Mouse (Mus musculus) midbrain, embryonic 15.5 days (tissue): ENCODE measurements around the gene Ybx3. TPM values are rescaled to one million over a fixed set of nuclear protein-coding genes. Genes with fewer than 3 reads are reported as not detected.

ENCODE experiments used
- ATAC-seq: fragments of 200-750 bp; cut with Nextera tagmentation; replicated peaks from 2 replicates; pipeline ENCODE4 v1.8.0; 2017; ENCODE audit warnings: moderate TSS enrichment
- H3K27ac ChIP-seq: fragments of 300-500 bp; sonication (generic); 2 replicates; pipeline ENCODE4 v1.5.1; 2015; ENCODE audit warnings: mild to moderate bottlenecking, inconsistent platforms
- H3K27me3 ChIP-seq: fragments of 300-500 bp; sonication (generic); replicated peaks from 2 replicates; pipeline ENCODE4 v1.6.1; 2015; ENCODE audit warnings: inconsistent platforms
- H3K36me3 ChIP-seq: fragments of 300-500 bp; sonication (generic); replicated peaks from 2 replicates; pipeline ENCODE4 v1.6.1; 2015; ENCODE audit warnings: inconsistent platforms
- H3K4me1 ChIP-seq: fragments of 300-500 bp; sonication (generic); 2 replicates; pipeline ENCODE4 v1.6.1; 2015; ENCODE audit warnings: inconsistent platforms
- H3K4me2 ChIP-seq: fragments of 300-500 bp; sonication (generic); 2 replicates; pipeline ENCODE4 v1.6.1; 2015; ENCODE audit warnings: inconsistent platforms, mild to moderate bottlenecking, moderate library complexity
- H3K4me3 ChIP-seq: fragments of 300-500 bp; sonication (generic); 2 replicates; pipeline ENCODE4 v1.5.1; 2015; ENCODE audit warnings: mild to moderate bottlenecking, inconsistent platforms
- H3K9ac ChIP-seq: fragments of 300-500 bp; sonication (generic); 2 replicates; pipeline ENCODE4 v1.6.1; 2015; ENCODE audit warnings: mild to moderate bottlenecking, inconsistent platforms
- H3K9me3 ChIP-seq: fragments of 300-500 bp; sonication (generic); 2 replicates; pipeline ENCODE4 v1.6.1; 2016; ENCODE audit warnings: inconsistent platforms
- WGBS: fragments of 180-500 bp; shearing (Covaris S2); methylation state at CpG from one replicate; pipeline ENCODE4 v1.1.7; 2015; ENCODE audit warnings: mixed read lengths; 5-methylcytosine and 5-hydroxymethylcytosine counted together
- polyA plus RNA-seq: library from polyadenylated mRNA; unstranded; fragments of >200 nt; fragmentation: Nextera tagmentation; extraction: Ambion mirVana; gene quantifications from 2 replicates; pipeline ENCODE4 v1.2.1, GENCODE M21; 2015

Gene Ybx3
- polyA plus RNA-seq, 1 experiment from 2014 or later: 27.1 TPM

GRCm38 (mm10) chr6:131403036-131403435, 14.8 kb upstream of the Ybx3 start:
- 67% methylated on average over 2 of the region's 2 CpGs for WGBS
- no peak overlapping the region for H3K4me3 ChIP-seq

GRCm38 (mm10) chr6:131402606-131403005, 14.3 kb upstream of the Ybx3 start:
- Histone ChIP-seq H3K9ac (no peak overlapping the region), H3K27me3 (no peaks in the 10 kb centered on the region), H3K36me3 (no peaks in the 10 kb centered on the region), H3K4me2 (no peak overlapping the region), H3K27ac (no peak overlapping the region), H3K4me1 (no peaks in the 10 kb centered on the region), H3K4me3 (no peak overlapping the region), H3K9me3 (no peaks in the 10 kb centered on the region)
- ATAC-seq: no peak

More at GRCm38 (mm10) chr6:131403036-131403435, 14.8 kb upstream of the Ybx3 start:
- Histone ChIP-seq H3K27ac (no peak overlapping the region), H3K9me3 (no peaks in the 10 kb centered on the region), H3K4me2 (no peak overlapping the region), H3K9ac (no peak overlapping the region), H3K4me1 (no peaks in the 10 kb centered on the region), H3K36me3 (no peaks in the 10 kb centered on the region), H3K27me3 (no peaks in the 10 kb centered on the region)
- ATAC-seq: no peak

- H3K9me3 ChIP-seq: no peaks in the 10 kb centered on the region
- H3K27me3 ChIP-seq: no peaks in the 10 kb centered on the region
- no peaks in the 10 kb centered on the region for H3K4me1 ChIP-seq
- no peak overlapping the region for H3K9ac ChIP-seq
- no peak for ATAC-seq
- 91% methylated on average over 2 of the region's 2 CpGs for whole genome bisulfite sequencing
- H3K36me3 ChIP-seq: no peaks in the 10 kb centered on the region
- no peak overlapping the region for H3K27ac ChIP-seq
- no peak overlapping the region for H3K4me2 ChIP-seq
- H3K4me3 ChIP-seq: no peak overlapping the region
Observed at GRCm38 (mm10) chr6:131401259-131401658, 13.0 kb upstream of the Ybx3 start.

GRCm38 (mm10) chr6:131396650-131397049, 8.4 kb upstream of the Ybx3 start:
- no peak for ATAC-seq
- H3K27me3 ChIP-seq: no peaks in the 10 kb centered on the region
- H3K27ac ChIP-seq: no peak overlapping the region
- no peaks in the 10 kb centered on the region for H3K9me3 ChIP-seq
- no peak overlapping the region for H3K4me2 ChIP-seq
- H3K36me3 ChIP-seq: no peaks in the 10 kb centered on the region
- H3K4me3 ChIP-seq: no peak overlapping the region
- H3K9ac ChIP-seq: no peak overlapping the region
- whole genome bisulfite sequencing: 74% methylated on average over 1 of the region's 1 CpGs
- no peaks in the 10 kb centered on the region for H3K4me1 ChIP-seq

- Histone ChIP-seq H3K27ac (no peak overlapping the region), H3K4me2 (no peak overlapping the region), H3K36me3 (no peaks in the 10 kb centered on the region), H3K9me3 (no peaks in the 10 kb centered on the region), H3K9ac (no peak overlapping the region), H3K4me1 (peaks cover 2% of the 10 kb centered on the region; the same call in 1 of the 2 replicates), H3K27me3 (no peaks in the 10 kb centered on the region), H3K4me3 (no peak overlapping the region)
- WGBS: 68% methylated on average over 4 of the region's 4 CpGs
- no peak for ATAC-seq
Observed at GRCm38 (mm10) chr6:131393873-131394660, 5.8 kb upstream of the Ybx3 start.

GRCm38 (mm10) chr6:131387221-131388039, 846 bp downstream of the Ybx3 start:
- Histone ChIP-seq H3K27ac (peak overlapping the region; percentile 81), H3K4me3 (peak overlapping the region; percentile 84), H3K4me1 (peaks cover 27% of the 10 kb centered on the region), H3K9me3 (no peaks in the 10 kb centered on the region), H3K9ac (peak overlapping the region; percentile 72), H3K4me2 (peak overlapping the region; percentile 94), H3K36me3 (no peaks in the 10 kb centered on the region), H3K27me3 (no peaks in the 10 kb centered on the region)
- ATAC-seq: peak; percentile 78
- WGBS: under 1% methylated on average over 43 of the region's 43 CpGs

GRCm38 (mm10) chr6:131386416-131387019, 1.8 kb downstream of the Ybx3 start:
- peaks cover 31% of the 10 kb centered on the region for H3K4me1 ChIP-seq
- H3K9ac ChIP-seq: no peak overlapping the region; the same call in 1 of the 2 replicates
- peak overlapping the region; percentile 94 for H3K4me2 ChIP-seq
- H3K36me3 ChIP-seq: no peaks in the 10 kb centered on the region
- WGBS: 46% methylated on average over 9 of the region's 9 CpGs
- H3K27me3 ChIP-seq: no peaks in the 10 kb centered on the region
- H3K27ac ChIP-seq: no peak overlapping the region
- ATAC-seq: no peak
- H3K4me3 ChIP-seq: peak overlapping the region; percentile 84
- no peaks in the 10 kb centered on the region for H3K9me3 ChIP-seq

GRCm38 (mm10) chr6:131385469-131385868, 2.8 kb downstream of the Ybx3 start:
- no peaks in the 10 kb centered on the region for H3K27me3 ChIP-seq
- no peak overlapping the region for H3K4me3 ChIP-seq
- H3K4me1 ChIP-seq: peaks cover 31% of the 10 kb centered on the region
- no peak for ATAC-seq
- H3K36me3 ChIP-seq: no peaks in the 10 kb centered on the region
- no peaks in the 10 kb centered on the region for H3K9me3 ChIP-seq
- no peak overlapping the region for H3K27ac ChIP-seq
- H3K4me2 ChIP-seq: no peak overlapping the region
- WGBS: 89% methylated on average over 1 of the region's 1 CpGs
- no peak overlapping the region for H3K9ac ChIP-seq

- H3K4me3 ChIP-seq: no peak overlapping the region
Observed at GRCm38 (mm10) chr6:131383713-131384330, 4.5 kb downstream of the Ybx3 start.

GRCm38 (mm10) chr6:131382984-131383337, 5.3 kb downstream of the Ybx3 start:
- WGBS: 59% methylated on average over 3 of the region's 3 CpGs
- no peak overlapping the region for H3K4me3 ChIP-seq

More at GRCm38 (mm10) chr6:131383713-131384330, 4.5 kb downstream of the Ybx3 start:
- H3K4me1 ChIP-seq: peaks cover 26% of the 10 kb centered on the region
- H3K27ac ChIP-seq: no peak overlapping the region
- no peak overlapping the region for H3K4me2 ChIP-seq
- peaks cover 6% of the 10 kb centered on the region; the same call in 1 of the 2 replicates for H3K36me3 ChIP-seq
- H3K9me3 ChIP-seq: no peaks in the 10 kb centered on the region
- ATAC-seq: no peak
- 66% methylated on average over 6 of the region's 6 CpGs for WGBS
- H3K27me3 ChIP-seq: no peaks in the 10 kb centered on the region
- H3K9ac ChIP-seq: no peak overlapping the region

GRCm38 (mm10) chr6:131382232-131382983, 5.9 kb downstream of the Ybx3 start:
- WGBS: 45% methylated on average over 14 of the region's 14 CpGs
- no peak overlapping the region for H3K4me3 ChIP-seq

More at GRCm38 (mm10) chr6:131382984-131383337, 5.3 kb downstream of the Ybx3 start:
- Histone ChIP-seq H3K4me1 (peaks cover 24% of the 10 kb centered on the region), H3K27me3 (no peaks in the 10 kb centered on the region), H3K27ac (no peak overlapping the region), H3K36me3 (peaks cover 6% of the 10 kb centered on the region), H3K9ac (no peak overlapping the region), H3K9me3 (no peaks in the 10 kb centered on the region), H3K4me2 (no peak overlapping the region)
- ATAC-seq: no peak

More at GRCm38 (mm10) chr6:131382232-131382983, 5.9 kb downstream of the Ybx3 start:
- Histone ChIP-seq H3K4me2 (no peak overlapping the region), H3K27me3 (no peaks in the 10 kb centered on the region), H3K36me3 (peaks cover 12% of the 10 kb centered on the region), H3K9ac (0 out of 2 replicates have a peak overlapping the region, but pooled peaks have one; percentile 2), H3K4me1 (peaks cover 23% of the 10 kb centered on the region), H3K27ac (0 out of 2 replicates have a peak overlapping the region, but pooled peaks have one; percentile 15), H3K9me3 (no peaks in the 10 kb centered on the region)
- ATAC-seq: peak; percentile 44; the same call in 1 of the 2 replicates
